Mouse (Mus musculus) neural tube, embryonic 14.5 days (tissue): ENCODE results near the gene Chpf2. TPM values are rescaled to one million over a fixed set of nuclear protein-coding genes. Genes with fewer than 3 reads are reported as not detected.
A peak's percentile ranks its signal among the peaks of the same experiment; 100 is the strongest.

Source experiments
- ATAC-seq: fragments of 200-750 bp; cut with Nextera tagmentation; 2 replicates; pipeline ENCODE4 v1.8.0; 2017; ENCODE audit warnings: low read depth, mild to moderate bottlenecking, moderate TSS enrichment, moderate library complexity
- H3K27ac ChIP-seq: fragments of 300-500 bp; sonication (generic); 2 replicates; pipeline ENCODE4 v1.5.1; 2014; ENCODE audit warnings: low read depth, mild to moderate bottlenecking, control low read depth, low read length, moderate library complexity, mixed read lengths
- H3K27me3 ChIP-seq: fragments of 300-500 bp; sonication (generic); 2 replicates; pipeline ENCODE4 v1.6.1; 2014; ENCODE audit warnings: low read length; ENCODE audit not compliant: control insufficient read depth, insufficient read depth
- H3K36me3 ChIP-seq: fragments of 300-500 bp; sonication (generic); 2 replicates; pipeline ENCODE4 v1.6.1; 2014; ENCODE audit warnings: low read length, mixed read lengths; ENCODE audit not compliant: control insufficient read depth, insufficient read depth
- H3K4me1 ChIP-seq: fragments of 300-500 bp; sonication (generic); 2 replicates; pipeline ENCODE4 v1.6.1; 2014; ENCODE audit warnings: low read length; ENCODE audit not compliant: control insufficient read depth, insufficient read depth
- H3K4me2 ChIP-seq: fragments of 300-500 bp; sonication (generic); 2 replicates; pipeline ENCODE4 v1.6.1; 2014; ENCODE audit warnings: mild to moderate bottlenecking, low read depth, low read length, control low read depth
- H3K4me3 ChIP-seq: fragments of 300-500 bp; sonication (generic); 2 replicates; pipeline ENCODE4 v1.5.1; 2014; ENCODE audit warnings: low read depth, low read length, control low read depth, mixed read lengths
- H3K9ac ChIP-seq: fragments of 300-500 bp; sonication (generic); replicated peaks from 2 replicates; pipeline ENCODE4 v1.6.1; 2014; ENCODE audit warnings: low read depth, mild to moderate bottlenecking, control low read depth, low read length, mixed read lengths
- H3K9me3 ChIP-seq: fragments of 300-500 bp; sonication (generic); 2 replicates; pipeline ENCODE4 v1.6.1; 2016; ENCODE audit warnings: low read length; ENCODE audit not compliant: control insufficient read depth
- WGBS: fragments of 180-500 bp; shearing (Covaris S2); extraction: QIAGEN DNeasy Blood & Tissue Kit; methylation state at CpG from one replicate; pipeline ENCODE4 v1.1.7; 2014; 5-methylcytosine and 5-hydroxymethylcytosine counted together
- polyA plus RNA-seq: library from polyadenylated mRNA; unstranded; fragments of >200 nt; fragmentation: Nextera tagmentation; extraction: Ambion mirVana; gene quantifications from 2 replicates; pipeline ENCODE4 v1.2.1, GENCODE M21; 2014

The Chpf2 gene
- polyA plus RNA-seq, 1 experiment from 2014 or later, result 13.3 TPM

DNA sequence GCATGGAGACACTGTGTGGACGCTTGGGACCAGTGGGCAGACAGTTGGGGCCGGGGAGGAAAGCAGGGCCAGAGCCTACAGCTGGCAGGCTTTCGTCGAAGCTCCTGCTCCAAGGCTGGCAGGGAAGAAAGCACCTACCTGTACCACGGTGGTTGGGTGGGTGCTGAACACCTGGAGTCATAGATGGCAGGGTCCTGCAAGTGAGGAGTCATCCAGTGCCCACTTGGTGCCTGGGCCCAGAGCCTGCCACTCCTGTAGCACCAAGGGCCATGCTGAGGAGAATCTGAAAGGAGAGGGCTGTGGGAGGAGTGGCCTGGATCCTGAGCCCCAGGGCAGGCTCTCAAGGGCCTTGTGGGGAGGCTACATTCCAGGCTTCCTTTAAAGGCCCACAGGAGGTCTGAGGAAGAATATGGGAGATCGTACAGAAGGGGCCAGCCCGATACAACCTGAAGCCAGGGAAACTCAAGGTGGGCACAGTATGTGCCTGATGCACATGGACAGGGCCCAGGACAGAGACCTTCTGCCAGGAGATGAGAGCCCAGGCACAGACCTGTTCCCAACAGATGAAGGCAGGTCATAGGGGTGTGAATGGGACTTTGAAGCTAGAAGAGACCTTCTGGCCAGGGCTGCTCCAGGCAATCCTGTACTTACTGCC is 36.0 kb downstream of the Chpf2 start:
- Histone ChIP-seq H3K36me3 (no peaks in the 10 kb centered on the region), H3K9ac (no peak overlapping the region)

GRCm38 (mm10) chr5:24623041-24623985 is 36.8 kb downstream of the Chpf2 start:
- Histone ChIP-seq H3K27me3 (no peaks in the 10 kb centered on the region), H3K4me1 (peaks cover 18% of the 10 kb centered on the region; the same call in 1 of the 2 replicates), H3K27ac (no peak overlapping the region; the same call in 1 of the 2 replicates), H3K4me2 (peak overlapping the region; percentile 63), H3K9ac (peak overlapping the region; percentile 78), H3K36me3 (no peaks in the 10 kb centered on the region), H3K9me3 (no peaks in the 10 kb centered on the region), H3K4me3 (peak overlapping the region; percentile 57)
- ATAC-seq, result 0 out of 2 replicates have a peak, but pooled peaks have one; percentile 1
- WGBS, result 48% methylated on average over 8 of the region's 8 CpGs

More for the DNA sequence above, 36.0 kb downstream of the Chpf2 start:
- Histone ChIP-seq H3K9me3 (no peaks in the 10 kb centered on the region), H3K4me3 (no peak overlapping the region), H3K4me1 (peaks cover 18% of the 10 kb centered on the region; the same call in 1 of the 2 replicates), H3K4me2 (no peak overlapping the region), H3K27ac (no peak overlapping the region), H3K27me3 (no peaks in the 10 kb centered on the region)
- 70% methylated on average over 7 of the region's 7 CpGs for WGBS
- ATAC-seq, result no peak

DNA sequence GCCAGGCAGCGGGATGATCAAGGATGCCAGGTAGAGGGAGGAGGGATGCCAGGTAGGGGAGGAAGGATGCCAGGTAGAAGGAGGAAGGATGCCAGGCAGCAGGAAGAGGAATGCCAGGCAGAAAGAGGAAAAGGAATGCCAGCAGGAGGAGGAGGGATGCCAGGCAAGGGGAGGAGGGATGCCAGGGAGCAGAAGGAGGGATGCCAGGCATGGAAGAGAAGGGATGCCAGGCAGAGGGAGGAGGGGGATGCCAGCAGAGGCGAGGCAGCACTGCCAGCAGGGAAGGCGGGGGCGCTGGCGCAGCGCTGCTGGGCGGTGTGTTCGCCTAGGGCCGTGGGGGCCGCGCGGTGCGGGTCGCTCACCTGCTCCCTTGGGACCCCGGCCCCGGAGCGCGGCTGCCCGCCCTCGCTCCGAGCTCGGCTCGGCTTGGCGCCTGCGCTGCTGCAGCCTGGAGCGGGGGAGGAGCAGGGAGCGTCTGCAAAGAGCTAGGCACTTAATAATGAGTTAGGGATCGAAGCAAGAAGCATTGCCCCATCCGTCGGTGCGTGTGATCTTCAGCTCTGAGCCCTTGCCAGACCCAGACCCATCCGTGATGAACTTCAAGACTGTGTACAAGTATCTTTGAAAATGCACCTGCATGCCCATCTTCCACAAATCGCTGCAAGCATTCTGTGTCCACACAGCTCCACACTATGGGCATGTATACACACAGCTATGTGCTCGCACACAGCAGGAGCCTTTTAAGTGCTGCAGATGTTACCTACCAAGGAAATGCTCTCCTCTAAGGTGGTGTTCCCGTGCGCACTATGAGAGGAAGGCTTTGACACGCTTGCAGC is 37.7 kb downstream of the Chpf2 start, which contains the start of gene Smarcd3:
TSS of gene Smarcd3 (minus strand) at position 426 of the 836 bp plus-strand sequence.
- Histone ChIP-seq H3K4me1 (peaks cover 18% of the 10 kb centered on the region; the same call in 1 of the 2 replicates), H3K27ac (peak within 1 kb of the TSS; percentile 58; the same call in 1 of the 2 replicates), H3K36me3 (no peaks in the 10 kb centered on the region), H3K27me3 (no peaks in the 10 kb centered on the region), H3K4me2 (peak within 1 kb of the TSS; percentile 63), H3K9me3 (no peaks in the 10 kb centered on the region), H3K4me3 (peak within 1 kb of the TSS; percentile 57), H3K9ac (peak within 1 kb of the TSS; percentile 78)
- peak; percentile 92 for ATAC-seq
- 4% methylated on average over 22 of the region's 37 CpGs for WGBS

DNA sequence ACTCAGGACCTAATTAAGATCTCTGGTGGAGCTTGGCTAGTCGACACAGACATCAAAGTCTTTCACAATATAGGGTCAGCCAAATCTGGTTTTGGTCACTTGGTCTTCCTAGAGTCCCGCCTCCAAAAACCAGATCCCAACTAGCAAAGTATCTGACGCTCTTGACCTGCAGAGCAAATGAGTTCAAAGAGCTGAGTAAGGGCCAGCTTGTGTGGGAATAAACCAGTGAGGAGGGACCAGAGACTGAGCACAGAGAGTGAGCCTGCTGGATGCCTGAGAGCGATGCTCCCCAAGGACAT is 38.2 kb downstream of the Chpf2 start:
- 37% methylated on average over 4 of the region's 4 CpGs for WGBS
- H3K27me3 ChIP-seq, result no peaks in the 10 kb centered on the region
- peaks cover 18% of the 10 kb centered on the region; the same call in 1 of the 2 replicates for H3K4me1 ChIP-seq
- no peak overlapping the region for H3K27ac ChIP-seq
- peak overlapping the region; percentile 63 for H3K4me2 ChIP-seq
- peak overlapping the region; percentile 57 for H3K4me3 ChIP-seq
- H3K36me3 ChIP-seq, result no peaks in the 10 kb centered on the region
- no peaks in the 10 kb centered on the region for H3K9me3 ChIP-seq
- no peak for ATAC-seq
- peak overlapping the region; percentile 78; the same call in 1 of the 2 replicates for H3K9ac ChIP-seq

DNA sequence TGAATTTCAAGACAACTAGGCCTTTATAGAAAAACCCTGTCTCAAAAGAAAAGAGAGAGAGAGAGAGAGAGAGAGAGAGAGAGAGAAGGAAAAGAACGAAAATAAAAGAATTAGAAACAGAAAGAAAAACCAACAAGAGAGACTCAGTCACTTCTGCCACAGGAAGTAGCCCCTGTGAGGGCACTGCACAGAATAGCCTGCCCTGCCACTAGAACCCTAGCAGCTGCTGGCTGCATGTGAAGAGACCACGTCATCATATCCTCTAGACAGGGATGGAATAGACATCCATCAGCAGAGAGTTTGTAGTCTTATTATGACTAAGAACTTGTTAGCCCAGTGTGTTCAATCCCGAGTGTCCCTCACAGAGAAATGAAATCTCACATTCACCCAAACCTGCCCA is 43.2 kb downstream of the Chpf2 start:
- WGBS, result 75% methylated on average over 3 of the region's 3 CpGs
- H3K4me2 ChIP-seq, result no peak overlapping the region
- ATAC-seq, result no peak

DNA sequence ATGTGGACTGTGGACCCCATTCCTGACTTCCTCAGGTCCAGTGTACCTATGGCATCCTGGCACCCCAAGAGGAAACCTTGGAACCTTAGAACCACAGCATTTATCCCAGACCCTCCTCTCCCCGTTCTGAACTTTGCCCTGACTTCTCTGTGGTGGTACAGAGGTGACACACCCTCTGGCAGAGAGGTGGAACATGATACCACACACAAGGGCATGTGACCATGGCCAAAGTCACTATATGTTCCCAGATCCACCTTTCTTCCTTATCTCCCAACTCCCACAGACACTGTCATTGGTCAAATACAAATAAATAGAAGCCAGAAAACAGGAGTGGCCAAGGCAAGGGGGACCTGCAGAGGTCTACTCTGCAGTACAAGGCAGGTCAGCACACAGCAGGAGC is 48.6 kb downstream of the Chpf2 start:
- H3K36me3 ChIP-seq, result no peaks in the 10 kb centered on the region
- no peaks in the 10 kb centered on the region for H3K4me1 ChIP-seq
- H3K27ac ChIP-seq, result no peak overlapping the region
- 81% methylated on average over 1 of the region's 1 CpGs for WGBS
- no peaks in the 10 kb centered on the region for H3K9me3 ChIP-seq
- H3K4me2 ChIP-seq, result no peak overlapping the region
- H3K9ac ChIP-seq, result no peak overlapping the region
- ATAC-seq, result no peak
- H3K27me3 ChIP-seq, result no peaks in the 10 kb centered on the region
- no peak overlapping the region for H3K4me3 ChIP-seq

More for the DNA sequence above, 43.2 kb downstream of the Chpf2 start:
- H3K36me3 ChIP-seq, result no peaks in the 10 kb centered on the region
- no peak overlapping the region for H3K27ac ChIP-seq
- H3K9ac ChIP-seq, result no peak overlapping the region
- peaks cover 3% of the 10 kb centered on the region; the same call in 1 of the 2 replicates for H3K4me1 ChIP-seq
- H3K27me3 ChIP-seq, result no peaks in the 10 kb centered on the region
- no peak overlapping the region for H3K4me3 ChIP-seq
- no peaks in the 10 kb centered on the region for H3K9me3 ChIP-seq

DNA sequence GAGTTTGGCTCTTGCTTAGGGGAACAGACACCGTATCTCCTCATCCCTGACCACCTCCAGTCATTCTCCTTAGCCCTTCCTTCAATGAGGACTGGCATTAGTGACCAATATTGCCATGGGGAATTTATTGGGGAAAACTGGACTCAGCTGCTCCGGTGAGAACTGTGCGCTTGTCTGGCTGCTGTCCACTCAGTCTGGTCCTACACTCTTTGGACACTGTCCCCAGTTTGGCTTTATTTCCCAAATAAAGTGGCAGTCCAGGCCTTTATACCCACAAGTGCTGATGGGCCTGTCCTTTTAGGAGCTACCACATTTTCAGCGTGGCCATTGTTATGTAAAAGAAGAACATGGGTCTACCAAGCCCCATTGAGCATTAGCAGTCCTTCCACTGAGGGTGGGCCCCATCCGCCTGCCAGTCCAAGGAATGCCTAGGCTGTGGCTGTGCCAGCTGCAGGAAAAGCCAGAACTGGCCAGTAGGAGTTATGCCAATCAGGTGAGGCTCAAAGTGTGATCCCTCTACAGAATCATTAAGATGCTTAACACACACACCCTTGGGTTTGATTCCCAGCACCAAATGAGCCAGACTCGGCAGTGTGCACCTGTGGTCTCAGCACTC is 49.1 kb downstream of the Chpf2 start:
- H3K27ac ChIP-seq, result no peak overlapping the region
- H3K9me3 ChIP-seq, result no peaks in the 10 kb centered on the region
- H3K27me3 ChIP-seq, result no peaks in the 10 kb centered on the region
- H3K4me2 ChIP-seq, result no peak overlapping the region
- H3K4me1 ChIP-seq, result no peaks in the 10 kb centered on the region
- H3K4me3 ChIP-seq, result no peak overlapping the region
- no peaks in the 10 kb centered on the region for H3K36me3 ChIP-seq
- WGBS, result 53% methylated on average over 6 of the region's 6 CpGs
- no peak overlapping the region for H3K9ac ChIP-seq
- ATAC-seq, result no peak

- no peaks in the 10 kb centered on the region for H3K36me3 ChIP-seq
- WGBS, result 84% methylated on average over 4 of the region's 4 CpGs
Observed at GRCm38 (mm10) chr5:24636987-24637386, 50.4 kb downstream of the Chpf2 start.

More at GRCm38 (mm10) chr5:24636987-24637386, 50.4 kb downstream of the Chpf2 start:
- Histone ChIP-seq H3K4me2 (no peak overlapping the region), H3K4me1 (no peaks in the 10 kb centered on the region), H3K4me3 (no peak overlapping the region), H3K9ac (no peak overlapping the region), H3K27ac (no peak overlapping the region), H3K27me3 (no peaks in the 10 kb centered on the region), H3K9me3 (no peaks in the 10 kb centered on the region)
- ATAC-seq, result no peak
